Mouse (Mus musculus) liver, adult 2 months (tissue): ENCODE measurements at regions not wholly inside any gene's neighbourhood (a gene's known extent, or its start where the extent isn't known, plus 50 kb on each side); places are given as distances from the start of the nearest gene placed in this dataset.

ENCODE experiments used
- CTCF ChIP-seq: fragments of 200-500 bp; IDR thresholded peaks from 2 replicates; pipeline ENCODE4 v1.5.1; 2011; ENCODE audit warnings: low read depth, low read length, control low read depth
- POLR2A ChIP-seq: fragments of 200-500 bp; IDR thresholded peaks from 2 replicates; pipeline ENCODE4 v1.6.1; 2011; ENCODE audit warnings: low read length, control low read depth; ENCODE audit not compliant: insufficient read depth; ENCODE audit errors: extremely low read depth

DNA sequence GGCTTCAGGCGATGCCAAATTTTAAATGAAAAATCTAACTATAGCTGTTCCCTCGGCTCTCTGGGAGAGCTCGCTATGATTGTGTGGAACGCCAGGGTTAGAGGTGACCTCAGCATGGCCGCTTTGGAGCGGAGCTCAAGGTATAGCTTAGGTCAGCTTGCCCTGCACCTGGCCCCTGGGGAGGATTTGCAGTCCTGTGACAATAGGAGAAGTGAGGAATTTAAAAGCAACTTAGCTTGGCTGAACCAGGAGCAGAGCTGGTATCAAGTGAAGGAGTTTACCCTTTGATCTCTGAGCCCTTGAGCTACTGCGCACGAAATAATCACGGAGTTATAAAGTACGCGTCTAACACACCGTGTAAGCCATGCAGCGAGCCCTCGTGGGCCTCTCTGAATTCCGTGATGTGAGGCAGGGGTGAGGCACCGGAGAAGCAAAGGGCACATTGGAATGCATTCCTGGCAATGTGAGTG, 1021.0 kb downstream of the 9330182O14Rik start:
- TF ChIP-seq CTCF = no peak
- no peak for TF ChIP-seq POLR2A
